Mouse (Mus musculus) cerebellum, adult 9-10 months (tissue): ENCODE measurements around the gene Bcl2l2.

ENCODE experiments used
- DNase-seq: peaks from one replicate; pipeline ENCODE4 v3.0.0; 2022

Bcl2l2 gene

GRCm38 (mm10) chr14:54883154-54884021 is at the start of gene Bcl2l2, which contains the start of gene Gm20521:
TSS of gene Bcl2l2 (plus strand) at chr14:54883377.
TSS of gene Gm20521 (plus strand) at chr14:54883441.
- DNase-seq = peak; percentile 81

GRCm38 (mm10) chr14:54843461-54843860 is 39.7 kb upstream of the Bcl2l2 start:
- peak; percentile 72 for DNase-seq

GRCm38 (mm10) chr14:54855726-54856125 is 27.5 kb upstream of the Bcl2l2 start:
- DNase-seq = no peak

GRCm38 (mm10) chr14:54856703-54857102 is 26.5 kb upstream of the Bcl2l2 start:
- no peak for DNase-seq

- peak; percentile 83 for DNase-seq
Measured at GRCm38 (mm10) chr14:54857891-54858290, 25.3 kb upstream of the Bcl2l2 start.

GRCm38 (mm10) chr14:54860511-54860910 is 22.7 kb upstream of the Bcl2l2 start:
- peak; percentile 83 for DNase-seq

GRCm38 (mm10) chr14:54863501-54864312 is 19.5 kb upstream of the Bcl2l2 start:
- peak; percentile 91 for DNase-seq

- no peak for DNase-seq
Measured at GRCm38 (mm10) chr14:54864313-54865036, 18.7 kb upstream of the Bcl2l2 start.

- DNase-seq = no peak
Measured at GRCm38 (mm10) chr14:54865626-54866025, 17.6 kb upstream of the Bcl2l2 start.

GRCm38 (mm10) chr14:54866268-54866667 is 16.9 kb upstream of the Bcl2l2 start:
- DNase-seq = no peak

- no peak for DNase-seq
Measured at GRCm38 (mm10) chr14:54866936-54867335, 16.2 kb upstream of the Bcl2l2 start.

- DNase-seq = no peak
Measured at GRCm38 (mm10) chr14:54868026-54868425, 15.2 kb upstream of the Bcl2l2 start.

- no peak for DNase-seq
Measured at GRCm38 (mm10) chr14:54870861-54871260, 12.3 kb upstream of the Bcl2l2 start, which contains the start of gene Homez. TSS of gene Homez (minus strand) at chr14:54870961.

GRCm38 (mm10) chr14:54874165-54874564 is 9.0 kb upstream of the Bcl2l2 start:
- no peak for DNase-seq

GRCm38 (mm10) chr14:54875844-54876538 is 7.2 kb upstream of the Bcl2l2 start:
- DNase-seq = peak; percentile 85

GRCm38 (mm10) chr14:54876539-54877047 is 6.6 kb upstream of the Bcl2l2 start:
- peak; percentile 93 for DNase-seq

- peak; percentile 79 for DNase-seq
Measured at GRCm38 (mm10) chr14:54877048-54877715, 6.0 kb upstream of the Bcl2l2 start, which contains the start of gene Ppp1r3e. TSS of gene Ppp1r3e (minus strand) at chr14:54877550.

GRCm38 (mm10) chr14:54884022-54884712 is 990 bp downstream of the Bcl2l2 start:
- peak; percentile 44 for DNase-seq

GRCm38 (mm10) chr14:54885309-54885708 is 2.1 kb downstream of the Bcl2l2 start:
- DNase-seq = no peak

- DNase-seq = no peak
Measured at GRCm38 (mm10) chr14:54892200-54892599, 9.0 kb downstream of the Bcl2l2 start, which contains the start of gene Pabpn1. TSS of gene Pabpn1 (plus strand) at chr14:54892500.
